Mouse (Mus musculus) intestine, postnatal 0 days (tissue): Measurements from ENCODE around the gene Dnah1. TPM values are rescaled to one million over a fixed set of nuclear protein-coding genes. Genes with fewer than 3 reads are reported as not detected.

Source experiments
- ATAC-seq: fragments of 200-750 bp; cut with Nextera tagmentation; 2 replicates; pipeline ENCODE4 v1.8.0; 2017; ENCODE audit warnings: mild to moderate bottlenecking, moderate TSS enrichment, moderate library complexity
- H3K27ac ChIP-seq: fragments of 300-500 bp; sonication (generic); 2 replicates; pipeline ENCODE4 v1.5.1; 2014; ENCODE audit warnings: mild to moderate bottlenecking, low read depth, low read length, moderate library complexity
- H3K27me3 ChIP-seq: fragments of 300-500 bp; sonication (generic); replicated peaks from 2 replicates; pipeline ENCODE4 v1.6.1; 2014; ENCODE audit warnings: low read length, mixed read lengths; ENCODE audit not compliant: control insufficient read depth, insufficient read depth
- H3K36me3 ChIP-seq: fragments of 300-500 bp; sonication (generic); 2 replicates; pipeline ENCODE4 v1.6.1; 2014; ENCODE audit warnings: mild to moderate bottlenecking, moderate library complexity; ENCODE audit not compliant: control insufficient read depth, insufficient read depth
- H3K4me1 ChIP-seq: fragments of 300-500 bp; sonication (generic); replicated peaks from 2 replicates; pipeline ENCODE4 v1.6.1; 2014; ENCODE audit warnings: antibody characterized with exemption, low read length, mixed read lengths; ENCODE audit not compliant: control insufficient read depth, insufficient read depth
- H3K4me2 ChIP-seq: fragments of 300-500 bp; sonication (generic); replicated peaks from 2 replicates; pipeline ENCODE4 v1.6.1; 2014; ENCODE audit warnings: low read depth, mild to moderate bottlenecking, moderate library complexity
- H3K4me3 ChIP-seq: fragments of 300-500 bp; sonication (generic); 2 replicates; pipeline ENCODE4 v1.5.1; 2014; ENCODE audit warnings: low read depth, low read length
- H3K9ac ChIP-seq: fragments of 300-500 bp; sonication (generic); 2 replicates; pipeline ENCODE4 v1.6.1; 2014; ENCODE audit warnings: mild to moderate bottlenecking, low read depth, low read length
- H3K9me3 ChIP-seq: fragments of 300-500 bp; sonication (generic); 2 replicates; pipeline ENCODE4 v1.6.1; 2016; ENCODE audit warnings: mixed run types; ENCODE audit not compliant: control insufficient read depth
- CTCF ChIP-seq: sonication (generic); IDR thresholded peaks from 2 replicates; pipeline ENCODE4 v1.5.1; 2016; ENCODE audit warnings: low read depth, mild to moderate bottlenecking, control low read depth, antibody characterized with exemption, moderate library complexity
- WGBS: fragments of 180-500 bp; shearing (Covaris S2); extraction: QIAGEN DNeasy Blood & Tissue Kit; methylation state at CpG from one replicate; pipeline ENCODE4 v1.1.7; 2014; 5-methylcytosine and 5-hydroxymethylcytosine counted together
- polyA plus RNA-seq: library from polyadenylated mRNA; unstranded; fragments of >200 nt; fragmentation: Nextera tagmentation; extraction: Ambion mirVana; gene quantifications from 2 replicates; pipeline ENCODE4 v1.2.1, GENCODE M21; 2015

Dnah1 gene
- polyA plus RNA-seq, 1 experiment from 2014 or later = 0.57 TPM

DNA sequence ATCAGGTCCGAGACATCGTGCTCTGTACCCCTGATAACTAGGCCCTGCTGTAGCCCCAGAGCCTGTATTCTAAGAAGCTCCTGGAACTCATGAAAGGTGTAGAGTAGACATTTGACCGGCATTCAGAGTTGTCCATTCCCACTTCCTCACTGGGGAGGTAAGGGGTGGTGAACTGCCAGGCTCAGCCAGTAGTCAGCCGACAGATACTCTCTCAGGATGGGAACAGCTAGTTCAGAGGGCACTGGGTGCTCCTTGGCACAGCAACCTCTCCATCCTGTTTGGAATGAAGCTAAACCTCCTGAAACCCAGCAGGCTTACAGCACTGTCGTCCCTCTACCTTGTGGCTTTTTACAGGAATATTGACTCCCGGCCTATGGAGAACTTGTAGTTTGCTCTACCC lies 111.8 kb downstream of the Dnah1 start:
- 86% methylated on average over 6 of the region's 6 CpGs for WGBS

More for the DNA sequence above, 111.8 kb downstream of the Dnah1 start:
- Histone ChIP-seq H3K9ac (no peak overlapping the region), H3K4me3 (no peak overlapping the region), H3K9me3 (no peaks in the 10 kb centered on the region), H3K4me1 (no peaks in the 10 kb centered on the region), H3K4me2 (no peak overlapping the region), H3K27me3 (no peaks in the 10 kb centered on the region), H3K27ac (no peak overlapping the region), H3K36me3 (no peaks in the 10 kb centered on the region)
- no peak for TF ChIP-seq CTCF
- ATAC-seq = no peak

Other genes starting within 250 kb of the Dnah1 start
- gene Smim4, start 194.9 kb downstream of the Dnah1 start, polyA plus RNA-seq = 127 and 132 TPM in 2 replicates
- gene Nt5dc2, start 192.8 kb downstream of the Dnah1 start, polyA plus RNA-seq = 31.2 and 34.9 TPM in 2 replicates
- 20.6 and 23.1 TPM in 2 replicates for gene Stab1, start 155.3 kb downstream of the Dnah1 start, polyA plus RNA-seq
- gene Tnnc1, start 115.6 kb downstream of the Dnah1 start, polyA plus RNA-seq = 1.4 and 1.6 TPM in 2 replicates
- gene Nisch, start 107.0 kb downstream of the Dnah1 start, polyA plus RNA-seq = 74.1 and 78.8 TPM in 2 replicates
- gene Sema3g, start 106.0 kb downstream of the Dnah1 start, polyA plus RNA-seq = 0.61 and 0.74 TPM in 2 replicates
- gene Phf7, start 72.6 kb downstream of the Dnah1 start, polyA plus RNA-seq = 8.6 and 10.3 TPM in 2 replicates
- 20.7 and 22.4 TPM in 2 replicates for gene Bap1, start 72.4 kb downstream of the Dnah1 start, polyA plus RNA-seq
- gene Capn7, start 12.7 kb upstream of the Dnah1 start, polyA plus RNA-seq = 18.6 and 18.7 TPM in 2 replicates
- gene Sh3bp5, start 112.2 kb upstream of the Dnah1 start, polyA plus RNA-seq = 12.0 and 12.4 TPM in 2 replicates
- gene Eaf1, start 170.5 kb upstream of the Dnah1 start, polyA plus RNA-seq = 10.8 and 11.8 TPM in 2 replicates
- 28.2 and 28.6 TPM in 2 replicates for gene Mettl6, start 171.1 kb upstream of the Dnah1 start, polyA plus RNA-seq